Mouse (Mus musculus) midbrain, embryonic 11.5 days (tissue): ENCODE measurements around the gene Aunip. TPM values are rescaled to one million over a fixed set of nuclear protein-coding genes. Genes with fewer than 3 reads are reported as not detected.
A peak's percentile ranks its signal among the peaks of the same experiment; 100 is the strongest.

ENCODE experiments used
- ATAC-seq: fragments of 200-750 bp; cut with Nextera tagmentation; 2 replicates; pipeline ENCODE4 v1.8.0; 2017; ENCODE audit warnings: moderate TSS enrichment, moderate library complexity; ENCODE audit not compliant: low FRiP score
- DNase-seq: peaks from one replicate; pipeline ENCODE4 v3.0.0; 2015; ENCODE audit warnings: low spot score; ENCODE audit errors: missing footprints
- H3K27ac ChIP-seq: fragments of 300-500 bp; sonication (generic); 2 replicates; pipeline ENCODE4 v1.5.1; 2014; ENCODE audit warnings: low read depth, low read length
- H3K27me3 ChIP-seq: fragments of 300-500 bp; sonication (generic); 2 replicates; pipeline ENCODE4 v1.6.1; 2014; ENCODE audit warnings: mild to moderate bottlenecking, low read length, moderate library complexity, mixed read lengths; ENCODE audit not compliant: control insufficient read depth, insufficient read depth
- H3K36me3 ChIP-seq: fragments of 300-500 bp; sonication (generic); 2 replicates; pipeline ENCODE4 v1.6.1; 2014; ENCODE audit warnings: mild to moderate bottlenecking, low read length, moderate library complexity, mixed read lengths; ENCODE audit not compliant: control insufficient read depth, insufficient read depth
- H3K4me1 ChIP-seq: fragments of 300-500 bp; sonication (generic); 2 replicates; pipeline ENCODE4 v1.6.1; 2014; ENCODE audit warnings: low read length; ENCODE audit not compliant: control insufficient read depth, insufficient read depth
- H3K4me2 ChIP-seq: fragments of 300-500 bp; sonication (generic); 2 replicates; pipeline ENCODE4 v1.6.1; 2014; ENCODE audit warnings: mild to moderate bottlenecking, moderate library complexity
- H3K4me3 ChIP-seq: fragments of 300-500 bp; sonication (generic); 2 replicates; pipeline ENCODE4 v1.5.1; 2014; ENCODE audit warnings: low read depth, low read length
- H3K9ac ChIP-seq: fragments of 300-500 bp; sonication (generic); 2 replicates; pipeline ENCODE4 v1.6.1; 2014; ENCODE audit warnings: low read length
- H3K9me3 ChIP-seq: fragments of 300-500 bp; sonication (generic); 2 replicates; pipeline ENCODE4 v1.6.1; 2016; ENCODE audit warnings: low read length; ENCODE audit not compliant: control insufficient read depth
- WGBS: fragments of 180-500 bp; shearing (Covaris S2); extraction: QIAGEN DNeasy Blood & Tissue Kit; methylation state at CpG from one replicate; pipeline ENCODE4 v1.1.7; 2014; 5-methylcytosine and 5-hydroxymethylcytosine counted together
- polyA plus RNA-seq: library from polyadenylated mRNA; unstranded; fragments of >200 nt; fragmentation: Nextera tagmentation; extraction: Ambion mirVana; gene quantifications from 2 replicates; pipeline ENCODE4 v1.2.1, GENCODE M21; 2014

Gene Aunip
- polyA plus RNA-seq, 1 experiment from 2014 or later = 7.8 TPM

- Histone ChIP-seq H3K27me3 (no peaks in the 10 kb centered on the region), H3K36me3 (peaks cover 2% of the 10 kb centered on the region; the same call in 1 of the 2 replicates), H3K9ac (no peak overlapping the region), H3K4me3 (no peak overlapping the region), H3K9me3 (no peaks in the 10 kb centered on the region), H3K4me1 (peaks cover 1% of the 10 kb centered on the region), H3K27ac (no peak overlapping the region), H3K4me2 (no peak overlapping the region)
- WGBS = 95% methylated on average over 10 of the region's 10 CpGs
- DNase-seq (no peak), ATAC-seq (no peak)
Measured at GRCm38 (mm10) chr4:134517719-134518118, 6.9 kb downstream of the Aunip start.

- no peak overlapping the region for H3K4me3 ChIP-seq
- H3K4me2 ChIP-seq = no peak overlapping the region
- no peaks in the 10 kb centered on the region for H3K27me3 ChIP-seq
- H3K27ac ChIP-seq = no peak overlapping the region
- no peaks in the 10 kb centered on the region for H3K9me3 ChIP-seq
- WGBS = 93% methylated on average over 4 of the region's 4 CpGs
- no peaks in the 10 kb centered on the region for H3K4me1 ChIP-seq
- H3K36me3 ChIP-seq = peaks cover 2% of the 10 kb centered on the region; the same call in 1 of the 2 replicates
- DNase-seq (no peak), ATAC-seq (no peak)
- no peak overlapping the region for H3K9ac ChIP-seq
Measured at GRCm38 (mm10) chr4:134518541-134518940, 7.7 kb downstream of the Aunip start.

- Histone ChIP-seq H3K36me3 (peaks cover 6% of the 10 kb centered on the region), H3K27ac (no peak overlapping the region), H3K4me1 (no peaks in the 10 kb centered on the region), H3K27me3 (no peaks in the 10 kb centered on the region), H3K4me2 (no peak overlapping the region), H3K9ac (no peak overlapping the region), H3K9me3 (no peaks in the 10 kb centered on the region), H3K4me3 (no peak overlapping the region)
- ATAC-seq (no peak), DNase-seq (no peak)
Measured at GRCm38 (mm10) chr4:134519281-134519680, 8.5 kb downstream of the Aunip start.

GRCm38 (mm10) chr4:134523447-134523846, 12.6 kb downstream of the Aunip start:
- H3K9me3 ChIP-seq = no peaks in the 10 kb centered on the region
- no peak overlapping the region for H3K27ac ChIP-seq
- no peak for DNase-seq
- H3K4me2 ChIP-seq = no peak overlapping the region
- no peaks in the 10 kb centered on the region for H3K27me3 ChIP-seq
- 93% methylated on average over 4 of the region's 4 CpGs for WGBS
- no peak overlapping the region for H3K9ac ChIP-seq
- H3K4me3 ChIP-seq = no peak overlapping the region
- H3K36me3 ChIP-seq = peaks cover 10% of the 10 kb centered on the region
- H3K4me1 ChIP-seq = no peaks in the 10 kb centered on the region
- ATAC-seq = no peak

- ATAC-seq (no peak), DNase-seq (no peak)
- Histone ChIP-seq H3K4me1 (no peaks in the 10 kb centered on the region), H3K9me3 (no peaks in the 10 kb centered on the region), H3K4me2 (no peak overlapping the region), H3K27ac (no peak overlapping the region), H3K27me3 (no peaks in the 10 kb centered on the region), H3K4me3 (no peak overlapping the region), H3K9ac (no peak overlapping the region), H3K36me3 (peaks cover 25% of the 10 kb centered on the region)
- 70% methylated on average over 5 of the region's 5 CpGs for WGBS
Measured at GRCm38 (mm10) chr4:134525806-134526205, 15.0 kb downstream of the Aunip start.

- ATAC-seq (no peak), DNase-seq (no peak)
- Histone ChIP-seq H3K27me3 (no peaks in the 10 kb centered on the region), H3K9ac (no peak overlapping the region), H3K4me2 (no peak overlapping the region), H3K9me3 (no peaks in the 10 kb centered on the region), H3K4me1 (no peaks in the 10 kb centered on the region), H3K27ac (no peak overlapping the region), H3K4me3 (no peak overlapping the region), H3K36me3 (peaks cover 27% of the 10 kb centered on the region)
- WGBS = 82% methylated on average over 5 of the region's 5 CpGs
Measured at GRCm38 (mm10) chr4:134526220-134526619, 15.4 kb downstream of the Aunip start.

- H3K4me1 ChIP-seq = peaks cover 13% of the 10 kb centered on the region
- WGBS = 83% methylated on average over 4 of the region's 4 CpGs
- H3K4me2 ChIP-seq = no peak overlapping the region
- no peak overlapping the region for H3K27ac ChIP-seq
- no peaks in the 10 kb centered on the region for H3K9me3 ChIP-seq
- peaks cover 18% of the 10 kb centered on the region for H3K36me3 ChIP-seq
- DNase-seq (no peak), ATAC-seq (no peak)
- no peaks in the 10 kb centered on the region for H3K27me3 ChIP-seq
- no peak overlapping the region for H3K4me3 ChIP-seq
- no peak overlapping the region for H3K9ac ChIP-seq
Measured at GRCm38 (mm10) chr4:134532928-134533327, 22.1 kb downstream of the Aunip start.

- Histone ChIP-seq H3K9me3 (no peaks in the 10 kb centered on the region), H3K4me1 (peaks cover 13% of the 10 kb centered on the region), H3K27ac (no peak overlapping the region), H3K36me3 (peaks cover 17% of the 10 kb centered on the region), H3K9ac (no peak overlapping the region), H3K4me3 (no peak overlapping the region), H3K4me2 (peak overlapping the region; percentile 95), H3K27me3 (no peaks in the 10 kb centered on the region)
- no peak for DNase-seq
- ATAC-seq = no peak
- 89% methylated on average over 4 of the region's 4 CpGs for WGBS
Measured at GRCm38 (mm10) chr4:134533421-134533820, 22.6 kb downstream of the Aunip start.

GRCm38 (mm10) chr4:134534124-134534886, 23.5 kb downstream of the Aunip start:
- H3K27ac ChIP-seq = peak overlapping the region; percentile 64
- H3K27me3 ChIP-seq = no peaks in the 10 kb centered on the region
- DNase-seq = peak; percentile 94
- H3K4me2 ChIP-seq = peak overlapping the region; percentile 95
- peaks cover 16% of the 10 kb centered on the region for H3K36me3 ChIP-seq
- no peaks in the 10 kb centered on the region for H3K9me3 ChIP-seq
- ATAC-seq = peak; percentile 28
- peak overlapping the region; percentile 82 for H3K9ac ChIP-seq
- H3K4me3 ChIP-seq = peak overlapping the region; percentile 90
- WGBS = under 1% methylated on average over 57 of the region's 57 CpGs
- peaks cover 13% of the 10 kb centered on the region for H3K4me1 ChIP-seq
